Mouse (Mus musculus) cortical plate, adult 2 months (tissue): ENCODE results near the gene Lrrc75a.

Experiments
- CTCF ChIP-seq: fragments of 200-500 bp; IDR thresholded peaks from 2 replicates; pipeline ENCODE4 v1.5.1; 2011; ENCODE audit warnings: mild to moderate bottlenecking, control low read depth, low read length; ENCODE audit not compliant: insufficient read depth; ENCODE audit errors: extremely low read depth
- POLR2A ChIP-seq: fragments of 200-500 bp; IDR thresholded peaks from 2 replicates; pipeline ENCODE4 v1.6.1; 2011; ENCODE audit warnings: mild to moderate bottlenecking, low read length, control low read depth; ENCODE audit not compliant: insufficient read depth; ENCODE audit errors: extremely low read depth

DNA sequence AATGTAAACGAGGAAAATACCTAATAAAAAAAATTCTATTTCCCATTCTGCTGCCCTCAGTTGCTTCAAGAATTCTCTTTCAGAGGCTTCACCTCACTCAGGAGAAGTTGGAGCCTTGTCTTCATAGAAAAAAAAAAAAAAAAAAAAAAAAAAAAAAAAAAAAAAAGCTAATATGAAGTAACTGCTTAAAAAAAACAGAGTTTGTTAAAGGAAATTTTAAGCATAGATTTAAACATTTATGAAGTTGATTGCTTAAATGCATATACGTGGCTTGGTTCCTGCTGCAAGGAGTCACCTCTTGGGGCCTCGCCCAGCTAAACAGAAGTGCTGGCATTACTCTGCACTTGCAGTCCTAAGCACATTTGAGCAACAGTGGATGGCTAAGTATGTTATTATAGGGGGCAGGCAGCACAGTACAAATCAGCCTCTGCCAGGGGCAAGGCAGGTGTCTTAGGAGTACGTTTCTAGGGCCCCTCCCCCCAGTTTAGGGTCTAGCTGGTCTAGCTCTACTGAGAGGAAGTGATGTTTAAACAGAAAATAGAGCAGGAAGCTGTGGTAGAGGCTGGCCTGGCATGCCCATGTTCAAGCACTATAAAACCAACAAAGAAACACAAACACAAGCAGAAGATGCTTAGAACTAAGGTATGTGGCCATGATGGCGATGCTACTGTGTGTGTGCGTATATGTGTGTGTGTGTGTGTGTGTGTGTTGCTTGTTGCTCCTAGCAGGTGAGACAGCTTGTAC lies 74.2 kb downstream of the Lrrc75a start, which contains the start of gene Trpv2:
- TF ChIP-seq CTCF (no peak), POLR2A (no peak)
